Mouse (Mus musculus): ENCODE measurements around the gene Fmnl3.

Gene Fmnl3

DNA sequence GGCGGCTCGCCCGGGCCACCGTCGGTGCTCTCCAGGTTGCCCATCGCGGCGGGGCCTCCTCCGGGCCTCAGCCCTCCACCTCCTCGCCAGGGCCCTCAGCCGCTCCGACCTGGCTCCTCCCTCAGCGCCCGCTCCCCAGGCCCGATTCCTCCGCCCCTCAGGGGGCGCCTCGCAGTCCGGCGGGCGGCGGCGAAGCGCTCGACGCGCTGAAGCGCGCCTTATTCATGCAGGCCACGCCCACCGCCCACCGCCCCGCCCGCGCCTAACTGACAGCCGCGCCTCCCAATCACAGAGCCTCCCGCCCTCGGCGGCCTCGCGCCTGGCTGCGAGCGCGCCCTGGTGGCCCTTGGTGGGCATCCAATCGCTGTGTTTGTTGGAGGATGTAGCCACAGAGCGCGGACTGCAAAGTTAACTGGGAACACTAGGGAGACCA, at the start of gene Fmnl3:
Fmnl3 (minus strand) TSS at position 224 of the 433 bp plus-strand sequence.
- DNase-seq (ENCODE audit: low spot score): peak; percentile 83

DNA sequence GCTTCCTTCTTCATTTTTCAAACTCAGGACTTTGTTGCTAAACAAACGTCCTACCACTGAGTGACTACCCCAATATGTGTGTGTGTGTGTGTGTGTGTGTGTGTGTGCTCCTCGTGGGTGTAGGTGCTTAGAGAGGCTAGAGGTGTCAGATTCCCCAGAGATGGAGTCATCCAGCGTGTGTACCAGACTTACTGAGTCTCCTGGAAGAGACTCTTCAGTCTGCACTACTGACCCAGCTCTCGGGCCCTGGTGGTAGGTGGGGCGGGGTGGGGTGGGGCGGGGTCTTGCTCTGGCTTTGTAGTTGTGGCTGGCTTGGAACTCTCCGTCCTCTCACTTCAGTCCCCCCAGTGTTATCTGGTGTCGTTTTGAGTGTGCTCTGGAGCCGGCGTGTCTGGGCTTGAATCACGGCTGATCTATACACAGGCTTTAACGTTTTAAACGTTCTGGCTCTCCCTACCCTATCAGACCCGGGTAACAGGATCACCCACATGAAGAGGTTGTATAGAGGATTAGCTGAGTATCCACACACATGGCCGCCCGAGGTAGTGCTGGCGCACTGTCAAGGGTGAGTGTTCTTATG, 47.5 kb upstream of the Fmnl3 start:
- no peak for DNase-seq (ENCODE audit: low spot score)

DNA sequence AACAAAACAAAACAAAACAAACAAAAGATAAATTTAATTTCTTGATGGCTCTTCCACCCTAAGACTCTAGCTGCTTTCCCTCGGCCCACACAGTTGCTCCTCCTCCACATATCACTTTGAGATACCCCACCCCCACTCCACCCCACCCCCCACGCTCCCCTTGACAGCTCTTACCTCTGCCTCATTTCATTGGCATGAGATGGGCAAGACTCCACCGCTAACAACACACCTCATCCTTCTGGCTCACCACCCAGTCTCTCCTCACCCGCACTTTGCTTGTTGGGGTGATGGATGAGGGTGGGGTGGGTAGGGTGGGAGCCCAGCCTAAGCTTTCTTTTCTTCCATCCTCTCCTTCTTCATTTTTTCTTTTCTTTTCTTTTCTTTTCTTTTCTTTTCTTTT, 46.7 kb upstream of the Fmnl3 start:
- DNase-seq (ENCODE audit: low spot score): no peak

DNA sequence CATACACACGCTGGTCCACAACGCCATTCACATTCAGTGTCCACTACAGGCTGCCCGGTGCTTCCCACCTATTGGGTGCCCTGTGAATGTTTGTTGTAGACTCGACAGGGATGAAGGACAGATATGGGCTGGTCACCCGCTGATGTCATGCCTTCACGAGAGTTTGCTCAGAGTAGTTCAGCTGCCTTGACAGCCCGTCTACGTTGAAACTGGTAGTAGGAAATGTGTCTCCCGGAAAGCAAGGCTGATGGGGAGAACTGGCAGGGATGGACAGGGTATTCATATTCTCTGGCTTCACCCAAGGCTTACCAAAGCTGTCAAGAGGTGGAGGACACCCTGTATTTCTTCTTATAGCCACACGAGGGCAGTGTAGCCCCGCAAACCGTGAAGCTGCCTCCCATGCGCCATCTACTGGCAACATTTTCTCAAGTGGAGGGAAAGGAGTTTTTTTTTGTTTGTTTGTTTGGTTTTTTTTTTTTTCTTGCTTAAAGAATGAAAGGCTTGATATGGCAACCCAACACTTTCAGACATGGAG, 46.1 kb upstream of the Fmnl3 start:
- peak; percentile 69 for DNase-seq (ENCODE audit: low spot score)

DNA sequence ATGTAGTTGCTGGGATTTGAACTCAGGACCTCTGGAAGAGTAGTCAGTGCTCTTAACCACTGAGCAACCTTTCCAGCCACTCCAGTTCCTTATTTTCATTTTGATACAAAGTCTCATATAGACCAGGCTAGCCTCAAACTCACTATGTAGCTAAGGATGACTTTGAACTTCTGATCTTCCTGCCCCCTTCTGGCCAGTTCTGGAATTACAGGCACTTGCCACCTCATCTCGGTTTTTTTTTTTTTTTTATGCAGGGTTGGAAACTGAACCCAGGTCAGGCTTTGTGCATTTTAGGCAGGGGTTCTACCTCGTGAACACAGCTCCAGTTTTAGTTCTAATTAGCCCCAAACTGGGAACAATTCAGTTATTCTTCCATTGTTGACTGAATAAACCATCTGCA, 45.5 kb upstream of the Fmnl3 start:
- DNase-seq (ENCODE audit: low spot score): peak; percentile 35

DNA sequence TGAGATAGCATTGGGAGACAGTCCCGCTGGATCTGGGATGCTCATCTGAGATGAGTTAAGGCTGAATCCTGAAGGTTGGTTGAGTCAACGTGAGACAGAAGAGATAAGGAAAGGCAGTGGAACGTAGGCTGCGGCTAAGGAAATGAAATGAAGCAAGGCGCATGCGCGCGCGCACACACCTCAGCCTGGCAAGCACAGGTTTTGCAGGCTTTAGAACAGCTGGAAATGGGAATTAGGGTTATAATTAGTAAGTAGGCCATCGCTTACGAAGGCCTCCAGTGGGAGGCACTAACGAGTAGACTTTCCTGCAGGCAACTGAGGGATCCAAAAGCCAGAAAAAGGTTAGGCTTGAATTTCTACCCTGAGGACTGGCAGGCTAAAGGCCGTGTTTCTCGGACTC, 41.5 kb upstream of the Fmnl3 start:
- no peak for DNase-seq (ENCODE audit: low spot score)

DNA sequence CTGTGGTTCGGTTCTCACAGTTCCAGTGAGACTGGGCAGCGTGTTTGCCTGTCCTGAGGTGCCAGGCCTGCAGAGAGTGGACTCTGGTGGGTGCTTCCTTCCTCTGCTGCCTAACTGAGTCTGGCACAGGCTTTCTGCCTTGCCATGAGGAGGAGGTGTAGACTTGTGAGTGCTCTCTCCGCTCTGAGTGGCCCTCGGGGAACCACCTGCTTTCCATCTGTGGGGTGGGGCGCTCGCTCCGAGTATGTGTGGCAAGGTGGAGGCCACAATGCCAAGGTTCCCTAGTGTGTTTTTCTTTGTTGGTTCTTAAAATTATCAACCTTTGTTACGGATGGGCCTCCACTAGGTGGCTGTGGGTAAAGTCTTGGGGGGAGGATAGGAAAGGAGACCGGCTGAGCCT, 38.6 kb upstream of the Fmnl3 start:
- DNase-seq (ENCODE audit: low spot score): no peak

DNA sequence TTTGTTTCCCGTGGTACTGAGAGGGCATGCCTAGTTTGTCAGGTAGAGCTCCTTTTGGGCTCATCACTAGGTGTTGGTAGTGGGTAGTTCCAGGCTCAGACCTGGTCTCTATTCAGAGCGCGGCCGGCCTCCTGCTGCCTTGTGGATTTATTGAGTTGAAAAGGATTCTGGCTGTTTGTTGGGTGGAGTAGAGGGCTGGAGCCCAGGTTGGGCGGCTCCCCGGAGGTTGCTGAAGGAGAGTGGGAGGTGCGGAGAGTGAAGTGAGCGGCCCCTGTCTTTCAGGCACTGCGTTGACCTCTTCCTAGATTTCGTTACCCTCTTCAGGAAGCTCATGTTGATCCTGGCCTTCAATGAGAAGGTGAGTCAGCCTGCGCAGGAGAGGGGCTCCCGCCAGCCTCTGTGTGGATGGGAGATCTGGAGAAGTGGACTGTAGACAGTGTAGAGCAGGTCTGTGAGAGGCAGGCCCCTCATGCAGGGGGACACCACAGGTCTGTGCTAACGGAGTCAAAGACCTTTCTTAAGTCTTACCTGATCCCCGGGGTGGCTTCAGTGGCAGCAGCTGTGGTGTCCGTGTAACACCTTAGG, 36.8 kb upstream of the Fmnl3 start:
- no peak for DNase-seq (ENCODE audit: low spot score)

DNA sequence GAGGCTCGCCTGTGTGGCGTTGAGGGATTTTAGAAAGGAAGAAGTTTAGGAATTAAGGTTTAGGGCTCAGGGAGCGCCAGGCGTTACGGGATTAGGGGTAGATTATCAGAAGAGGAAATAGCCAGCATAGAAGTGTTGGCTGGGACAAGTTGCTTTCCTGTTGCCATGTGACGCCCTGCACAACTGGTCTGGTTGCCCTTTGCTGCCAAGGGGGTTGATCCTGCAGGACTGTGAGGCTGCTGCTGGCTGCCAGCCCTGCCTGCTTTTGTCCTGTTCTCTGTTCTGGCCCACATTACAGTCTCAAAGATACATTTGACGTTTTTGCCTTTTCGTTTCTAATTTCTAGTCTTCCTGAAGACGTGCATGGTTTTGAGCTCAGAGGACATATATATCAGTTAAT, 34.9 kb upstream of the Fmnl3 start:
- DNase-seq (ENCODE audit: low spot score): no peak

DNA sequence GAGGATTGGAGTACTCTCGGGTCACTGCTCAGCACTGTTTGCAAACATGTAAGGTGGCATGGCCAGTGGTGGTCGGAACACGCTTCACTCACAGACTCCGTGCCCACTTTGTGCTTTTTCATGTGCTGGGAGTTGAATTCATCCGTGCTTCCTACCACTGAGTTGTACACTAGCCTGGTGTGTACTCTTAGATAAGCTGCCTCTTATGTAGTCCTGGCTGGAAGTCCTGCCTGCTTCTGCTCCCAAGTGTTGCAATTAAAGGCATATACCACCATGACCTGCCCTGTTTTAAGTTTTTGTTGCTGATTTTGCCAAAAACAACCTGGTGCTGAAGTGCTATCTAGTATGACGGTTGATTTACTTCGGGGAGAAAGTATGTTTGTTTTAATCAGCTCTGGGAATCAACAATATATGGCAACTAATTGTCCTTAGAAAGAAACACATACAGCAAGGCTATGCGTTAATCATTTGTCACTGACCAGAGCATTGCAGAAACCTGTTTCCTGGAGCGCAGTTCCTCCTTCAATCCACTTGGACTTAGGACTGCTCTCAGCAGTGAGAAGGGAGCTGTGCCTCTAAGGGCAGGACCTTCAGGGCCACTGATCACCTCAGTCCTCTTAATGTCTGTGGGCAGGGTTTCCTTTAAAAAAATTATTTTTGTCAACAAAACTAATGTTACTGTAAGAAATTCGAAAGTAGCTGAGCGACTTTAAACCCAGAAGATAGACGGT, 33.0 kb upstream of the Fmnl3 start:
- no peak for DNase-seq (ENCODE audit: low spot score)

DNA sequence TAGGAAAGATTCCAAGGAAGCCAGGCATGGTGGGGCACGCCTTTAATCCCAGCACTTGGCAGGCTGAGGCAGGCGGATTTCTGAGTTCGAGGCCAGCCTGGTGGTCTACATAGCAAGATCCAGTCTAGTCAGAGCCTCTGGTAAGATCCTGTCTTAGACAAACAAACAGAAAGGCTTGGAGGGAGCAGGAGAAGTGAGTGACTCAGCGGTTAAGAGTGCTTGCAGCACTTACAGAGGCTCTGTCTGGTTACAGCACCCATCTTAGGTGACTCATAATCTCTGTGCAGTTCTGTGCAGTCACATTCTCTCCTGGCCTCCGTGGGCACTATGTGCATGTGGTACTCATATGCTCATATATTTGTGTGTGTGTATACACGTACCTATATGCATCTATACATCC, 30.3 kb upstream of the Fmnl3 start:
- DNase-seq (ENCODE audit: low spot score): no peak

DNA sequence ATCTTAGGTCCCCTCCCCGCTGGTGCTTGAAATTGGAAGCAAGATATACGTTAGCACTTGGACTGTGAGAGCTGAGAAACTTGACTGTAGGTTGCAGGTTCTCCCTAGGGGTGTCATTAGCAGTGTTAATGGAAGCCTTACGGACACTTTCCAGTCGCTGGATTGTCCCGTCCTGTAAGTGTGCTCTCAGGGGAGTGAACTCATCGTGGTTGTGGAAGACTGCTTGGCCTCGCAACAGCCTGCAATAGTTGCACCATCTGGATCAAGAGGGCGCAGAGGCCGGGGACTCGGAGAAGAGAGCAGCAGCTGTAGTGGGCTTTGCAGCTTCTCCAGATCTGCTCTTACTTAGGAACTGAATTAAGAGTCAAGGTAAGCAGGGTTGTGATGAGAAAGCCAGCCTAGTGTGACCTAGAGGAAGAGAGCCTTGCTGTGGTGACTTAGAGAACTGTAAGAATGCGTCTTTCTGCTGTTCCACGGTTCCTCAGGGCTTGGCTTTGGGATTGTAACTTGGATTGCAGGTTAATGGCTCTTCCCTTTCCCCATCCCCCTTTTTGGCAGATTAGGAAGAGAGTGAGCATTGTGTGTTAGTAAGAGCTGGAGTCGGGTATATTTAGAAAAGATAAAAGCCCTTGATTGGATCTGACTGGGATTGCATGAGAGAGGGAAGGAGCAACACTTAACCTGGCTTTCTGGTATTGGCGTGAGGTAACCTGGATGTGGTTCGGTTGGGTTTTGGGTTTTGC, 29.4 kb upstream of the Fmnl3 start:
- DNase-seq (ENCODE audit: low spot score): no peak

DNA sequence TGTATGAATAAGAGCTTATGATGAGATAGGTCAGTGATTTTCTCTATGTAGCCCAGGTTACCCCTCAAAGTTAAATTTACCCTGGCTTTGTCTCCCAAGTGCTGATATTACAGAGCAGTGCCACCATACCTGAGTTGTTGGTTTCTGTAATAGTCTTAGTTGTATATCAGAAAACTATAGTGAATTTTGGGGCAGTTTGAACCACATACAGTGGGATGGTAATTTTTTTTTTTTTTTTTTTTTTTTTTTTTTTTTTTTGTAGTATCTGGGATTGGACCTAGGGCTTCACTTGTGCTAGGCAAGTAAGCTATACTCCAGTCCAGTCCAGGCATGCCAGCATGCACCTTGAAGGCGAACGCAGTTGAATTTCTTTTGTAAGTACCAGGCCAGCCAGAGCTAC, 27.3 kb upstream of the Fmnl3 start:
- no peak for DNase-seq (ENCODE audit: low spot score)

DNA sequence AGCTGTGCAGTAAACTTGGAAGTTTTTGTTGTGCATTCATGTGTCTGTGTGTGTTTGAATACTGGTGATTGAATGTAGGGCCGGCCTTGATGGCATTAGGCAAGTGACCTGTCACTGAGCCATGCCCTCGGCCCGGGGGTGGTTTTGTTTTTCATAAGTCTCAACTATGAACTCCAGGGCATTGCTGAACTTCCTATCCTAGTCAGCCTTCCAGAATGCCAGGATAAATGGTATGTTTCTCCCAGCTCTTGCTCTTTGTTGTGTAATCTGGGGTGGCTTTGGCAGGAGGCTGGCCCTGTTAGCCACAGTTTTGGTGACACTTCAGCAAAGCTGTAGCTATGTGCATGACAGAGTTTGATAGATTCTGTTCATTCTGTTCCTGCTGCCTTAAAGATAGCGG, 26.6 kb upstream of the Fmnl3 start:
- DNase-seq (ENCODE audit: low spot score): no peak

DNA sequence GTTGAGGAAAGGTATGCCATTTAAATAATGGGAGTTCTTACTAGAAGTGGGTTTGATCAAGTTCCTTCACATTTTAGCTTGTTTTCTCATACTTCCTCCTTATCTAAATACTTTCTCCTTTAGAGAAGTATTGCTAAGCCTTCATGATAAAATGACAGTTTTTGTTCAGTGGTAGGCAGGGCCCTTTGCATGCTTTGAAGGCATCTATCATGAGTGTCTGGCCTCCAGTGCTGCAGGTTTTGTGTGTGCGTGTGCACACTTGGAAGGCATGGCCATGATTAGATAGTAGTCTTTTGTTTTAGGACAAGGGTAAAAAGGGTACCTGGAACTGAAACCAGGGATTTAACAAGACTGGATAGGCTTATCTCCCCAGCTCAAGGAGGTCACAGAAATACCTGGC, 26.2 kb upstream of the Fmnl3 start:
- DNase-seq (ENCODE audit: low spot score): no peak

DNA sequence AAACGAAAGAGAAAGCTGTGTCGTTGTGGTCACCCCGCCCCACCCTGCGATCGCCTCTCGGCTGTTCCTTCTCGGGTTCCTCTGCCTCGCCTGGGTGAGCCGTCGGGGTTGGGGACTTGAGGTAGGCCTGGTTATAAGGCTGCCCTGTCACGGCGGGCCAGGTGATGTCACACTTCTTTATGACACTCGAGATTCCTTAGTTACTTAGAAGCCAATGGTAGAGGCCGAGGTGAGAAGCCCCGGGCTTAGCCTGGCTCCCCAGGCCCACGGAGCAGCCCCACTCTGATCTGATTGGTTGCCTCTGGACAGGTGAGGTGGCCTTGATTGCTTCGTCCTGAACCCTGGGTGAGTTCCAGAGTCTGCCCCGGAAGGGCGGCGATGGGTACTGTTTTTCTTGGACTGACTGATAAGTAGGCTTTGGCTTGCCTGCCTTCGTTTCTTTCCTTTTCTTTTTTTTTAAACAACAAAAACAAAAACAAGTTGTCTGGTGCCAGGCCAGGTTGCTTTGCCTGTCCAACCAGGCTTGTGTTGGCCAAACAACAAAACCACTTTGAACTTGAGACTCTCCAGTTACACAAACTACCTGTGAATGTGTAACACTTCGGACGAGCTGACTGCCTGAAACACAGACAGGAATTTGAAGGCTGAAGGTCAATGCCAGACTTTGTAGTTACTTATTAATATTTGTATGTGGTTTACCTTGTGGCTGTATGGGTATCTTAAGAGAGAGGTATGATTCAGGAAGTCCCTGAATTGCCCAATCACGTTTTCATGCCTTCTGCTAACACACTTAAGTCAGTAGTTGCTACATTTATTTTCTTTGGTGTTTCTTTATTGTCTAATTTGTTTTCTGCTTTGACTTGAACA, 23.3 kb upstream of the Fmnl3 start:
- no peak for DNase-seq (ENCODE audit: low spot score)

DNA sequence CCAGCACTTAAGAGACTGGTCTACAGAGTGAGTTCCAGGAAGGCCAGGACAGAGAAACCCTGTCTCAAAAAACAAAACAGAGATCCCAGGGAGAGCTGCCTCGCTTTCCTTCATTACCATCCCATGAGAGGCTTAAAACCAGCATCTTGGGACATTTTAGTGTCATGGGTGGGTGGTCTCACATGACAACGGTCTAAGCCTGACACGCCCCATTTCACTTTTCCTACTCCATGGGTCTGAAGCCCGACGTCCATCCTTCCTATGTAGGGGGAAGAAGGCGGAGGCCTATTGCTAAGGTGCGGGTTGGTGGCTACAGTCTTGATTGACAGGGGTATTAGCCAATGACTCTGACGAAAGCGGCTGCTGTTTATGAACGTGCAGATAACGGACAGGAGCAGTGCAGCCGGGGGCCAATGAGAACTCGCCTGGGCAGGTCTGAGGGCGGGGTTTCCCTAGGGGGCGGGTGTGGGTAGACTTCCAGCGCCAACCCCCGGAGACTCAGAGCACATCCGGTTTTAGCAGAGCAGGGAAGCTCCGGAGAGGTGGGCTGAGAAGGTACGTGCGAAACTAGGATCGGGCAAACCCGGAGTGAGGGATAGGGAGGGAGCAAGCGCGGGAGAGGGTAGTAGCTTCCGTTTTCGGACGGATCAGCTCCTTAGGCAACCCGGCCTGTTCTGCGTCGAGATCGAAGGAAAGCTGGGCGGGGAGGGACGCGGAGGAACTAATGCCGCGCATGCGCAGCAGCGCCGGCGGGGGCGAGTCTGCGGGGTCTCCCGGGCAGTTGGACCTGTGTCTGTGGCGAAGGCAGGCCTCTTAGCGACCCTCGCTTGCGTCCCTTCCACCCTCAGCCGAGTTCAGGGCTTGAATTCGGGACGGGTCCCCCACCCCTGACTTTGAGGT, 22.5 kb upstream of the Fmnl3 start, which contains the start of gene Tmbim6:
Tmbim6 (plus strand) TSS at position 397 of the 900 bp plus-strand sequence.
- peak; percentile 96 for DNase-seq (ENCODE audit: low spot score)

DNA sequence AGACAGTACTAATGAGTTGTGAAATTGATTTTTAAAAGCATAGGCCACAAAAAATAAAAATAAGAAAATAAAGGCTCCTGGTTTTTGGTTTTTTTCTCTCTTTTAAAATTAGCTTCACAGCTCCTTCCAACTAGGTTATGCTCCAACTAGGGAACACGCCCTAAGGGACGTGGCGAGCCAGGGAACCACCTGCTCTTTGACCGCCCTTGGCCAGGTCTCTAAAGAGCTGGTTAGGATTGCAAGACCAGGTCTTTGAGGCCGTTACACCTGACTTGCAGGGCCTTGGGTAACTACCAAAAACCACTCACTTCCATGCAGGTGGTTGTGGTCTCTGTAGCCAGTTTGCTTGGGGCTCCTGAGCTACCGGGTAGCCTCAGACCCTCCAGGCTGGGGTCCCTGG, 21.7 kb upstream of the Fmnl3 start:
- DNase-seq (ENCODE audit: low spot score): no peak

DNA sequence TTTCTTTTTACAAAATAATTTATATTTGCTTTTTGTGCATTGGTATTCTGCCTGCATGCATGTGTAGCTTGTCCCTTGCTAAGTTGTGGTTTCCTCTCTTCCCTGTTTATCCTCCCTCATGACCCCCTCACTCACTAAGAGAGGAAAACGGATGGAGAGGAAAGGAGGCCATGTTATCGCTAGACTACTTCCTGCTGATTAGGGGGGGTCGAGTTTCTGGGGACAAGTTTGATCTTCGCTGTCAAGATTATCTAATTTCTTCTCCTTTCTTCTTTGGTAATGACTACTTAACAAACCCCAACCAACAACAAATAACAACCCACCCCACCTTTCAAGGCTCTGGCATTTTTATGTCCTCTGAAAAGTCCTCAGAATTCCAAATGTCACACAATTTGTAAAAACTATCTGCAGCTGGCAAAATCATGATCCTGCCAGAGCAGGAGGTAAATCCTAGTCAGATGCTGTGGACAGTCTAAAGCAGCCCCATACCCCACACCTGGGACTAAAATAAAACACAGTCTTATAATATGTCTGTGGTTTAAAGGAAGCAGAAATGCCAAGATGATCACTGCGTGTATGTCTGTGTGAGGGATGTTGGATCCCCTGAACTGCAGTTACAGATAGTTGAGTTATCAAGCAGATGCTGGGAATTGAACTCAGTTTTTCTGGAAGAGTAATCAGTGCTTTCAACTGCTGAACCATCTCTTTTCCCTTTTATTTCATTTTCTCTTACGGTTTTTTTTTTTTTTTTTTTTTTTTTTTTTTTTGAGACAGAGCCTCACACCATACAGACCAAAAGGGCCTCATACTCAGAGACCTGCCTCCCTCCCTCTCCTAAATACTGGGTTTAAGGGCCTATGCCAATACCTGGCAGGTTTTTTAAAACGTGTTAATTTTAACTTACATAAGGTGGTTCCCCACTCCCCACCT, 20.5 kb upstream of the Fmnl3 start:
- no peak for DNase-seq (ENCODE audit: low spot score)
